Mouse (Mus musculus) thymus, adult 2 months (tissue): ENCODE results near the gene Myo15b.

Experiments used
- CTCF ChIP-seq: fragments of 200-500 bp; IDR thresholded peaks from 2 replicates; pipeline ENCODE4 v1.5.1; 2012; ENCODE audit warnings: mild to moderate bottlenecking, control low read depth, low read length, moderate library complexity, borderline replicate concordance; ENCODE audit not compliant: control insufficient read depth, poor library complexity, insufficient read depth; ENCODE audit errors: extremely low read depth
- POLR2A ChIP-seq: fragments of 200-500 bp; IDR thresholded peaks from 2 replicates; pipeline ENCODE4 v1.6.1; 2012; ENCODE audit warnings: mild to moderate bottlenecking, low read length, control low read depth, moderate library complexity; ENCODE audit not compliant: control insufficient read depth, poor library complexity, insufficient read depth; ENCODE audit errors: extremely low read depth

- TF ChIP-seq CTCF (no peak), POLR2A (no peak)
Observed at GRCm38 (mm10) chr11:115916579-115916978, 58.4 kb downstream of the Myo15b start.
